Mouse (Mus musculus): Measurements from ENCODE around the gene Itgal.

GRCm38 (mm10) chr7:127364166-127364565 is 68.1 kb downstream of the Itgal start:
- no peak for TF ChIP-seq CTCF (IDR thresholded peaks at IDR 0.05; ENCODE audit: low read depth)
- TF ChIP-seq EP300 (IDR thresholded peaks at IDR 0.05; ENCODE audit: low read depth) = no peak
